Mouse (Mus musculus): ENCODE measurements around the gene AU021092.

Gene AU021092

GRCm38 (mm10) chr16:5184101-5184500 is 38.0 kb downstream of the AU021092 start:
- CTCF ChIA-PET, result interaction anchor here in 2 of 4 experiments (1.7 to 2.0 kb wide), 2 partner anchors 11 to 12 kb away, joined by 6 to 8 read pairs; no protein-coding TSS in a partner anchor
- POLR2A ChIA-PET, result interaction anchor here in 1 of 4 experiments (1.3 kb wide), 1 partner anchor 303 kb away, joined by 3 read pairs; no protein-coding TSS in a partner anchor

- ChIA-PET POLR2A (interaction anchor here in 2 of 4 experiments (0.7 to 1.3 kb wide), 4 partner anchors 11 to 303 kb away, joined by 3 read pairs; no protein-coding TSS in a partner anchor), CTCF (interaction anchor here in 2 of 4 experiments (1.7 to 2.0 kb wide), 2 partner anchors 12 to 13 kb away, joined by 6 to 8 read pairs; no protein-coding TSS in a partner anchor)
These were observed 38.7 kb downstream of the AU021092 start for GRCm38 (mm10) chr16:5183310-5183975.

- ChIA-PET CTCF (no interaction called here), POLR2A (no interaction called here)
These were observed 49.5 kb downstream of the AU021092 start for GRCm38 (mm10) chr16:5172636-5173035.

- ChIA-PET POLR2A (interaction anchor here in 1 of 4 experiments (0.7 kb wide), 1 partner anchor 288 kb away, joined by 4 read pairs; the partner anchor contains the start of gene Ubald1), CTCF (no interaction called here)
These were observed 53.3 kb downstream of the AU021092 start for GRCm38 (mm10) chr16:5168829-5169228.

GRCm38 (mm10) chr16:5168038-5168437 is 54.1 kb downstream of the AU021092 start:
- ChIA-PET CTCF (no interaction called here), POLR2A (interaction anchor here in 1 of 4 experiments (0.7 kb wide), 1 partner anchor 288 kb away, joined by 4 read pairs; the partner anchor contains the start of gene Ubald1)

GRCm38 (mm10) chr16:5164327-5164726 is 57.8 kb downstream of the AU021092 start:
- CTCF ChIA-PET, result interaction anchor here in 1 of 4 experiments (1.6 kb wide), 1 partner anchor 251 kb away, joined by 3 read pairs; no protein-coding TSS in a partner anchor
- POLR2A ChIA-PET, result interaction anchor here in 1 of 4 experiments (0.7 kb wide), 1 partner anchor 15 kb away, joined by 5 read pairs; no protein-coding TSS in a partner anchor

All from embryonic stem cell, embryonic (primary cell).